Mouse (Mus musculus) 3134 (cell line): ENCODE measurements around the gene Kcmf1.
A peak's percentile ranks its signal among the peaks of the same experiment; 100 is the strongest.
"Not testable (repeated sequence)": the region's sequence is repeated elsewhere in the genome, so short reads cannot be mapped to it uniquely, and the experiment has no call there.

Source experiments
- DNase-seq: peaks from one replicate; pipeline ENCODE4 v3.0.0-alpha.2; 2011; ENCODE audit warnings: low spot score; ENCODE audit not compliant: insufficient read length; ENCODE audit errors: extremely low read depth

Kcmf1 gene

DNA sequence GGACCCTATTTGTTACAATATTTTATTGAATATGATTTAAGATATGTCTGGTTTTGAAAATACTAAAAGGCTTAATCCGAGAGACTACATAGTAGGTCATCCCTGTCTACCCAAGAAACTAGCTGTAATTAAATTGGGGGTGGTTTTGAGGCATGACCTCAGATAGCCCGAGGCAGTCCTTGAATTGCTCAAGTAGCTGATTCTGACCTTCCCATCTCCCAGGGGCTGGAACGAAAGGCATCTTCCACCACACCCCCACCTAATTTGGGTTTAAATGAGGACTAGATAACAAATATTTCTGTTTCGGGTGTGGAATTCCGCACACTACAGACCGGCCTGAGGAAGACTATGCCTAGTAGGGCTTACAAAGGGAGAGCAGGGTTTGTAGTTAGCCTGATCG is 1.2 kb upstream of the Kcmf1 start:
- no peak for DNase-seq

GRCm38 (mm10) chr6:72899201-72899780 is 488 bp downstream of the Kcmf1 start:
- DNase-seq, result no peak

- peak; percentile 68 for DNase-seq
Measured at GRCm38 (mm10) chr6:72898244-72899200, 1.3 kb downstream of the Kcmf1 start.

DNA sequence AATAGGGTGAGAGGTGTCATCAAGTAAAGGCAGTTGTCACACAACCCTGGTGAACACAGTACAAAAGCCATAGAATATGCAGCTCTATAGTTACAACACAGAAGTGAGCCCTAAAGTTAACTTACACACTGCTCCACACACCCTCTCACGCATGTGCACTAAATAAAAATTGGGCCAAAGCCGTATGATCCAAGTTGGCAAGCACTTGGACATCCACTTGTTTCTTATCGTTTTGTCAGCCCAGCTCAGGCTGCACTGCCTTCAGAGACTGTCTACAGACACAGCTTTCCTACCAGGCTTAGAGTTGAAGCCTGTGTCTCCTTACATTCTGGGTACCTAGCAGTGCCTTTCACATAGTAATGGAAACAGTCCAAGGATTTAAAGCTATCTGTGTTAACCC is 4.8 kb downstream of the Kcmf1 start:
- no peak for DNase-seq

GRCm38 (mm10) chr6:72891238-72891637 is 8.5 kb downstream of the Kcmf1 start:
- no peak for DNase-seq

DNA sequence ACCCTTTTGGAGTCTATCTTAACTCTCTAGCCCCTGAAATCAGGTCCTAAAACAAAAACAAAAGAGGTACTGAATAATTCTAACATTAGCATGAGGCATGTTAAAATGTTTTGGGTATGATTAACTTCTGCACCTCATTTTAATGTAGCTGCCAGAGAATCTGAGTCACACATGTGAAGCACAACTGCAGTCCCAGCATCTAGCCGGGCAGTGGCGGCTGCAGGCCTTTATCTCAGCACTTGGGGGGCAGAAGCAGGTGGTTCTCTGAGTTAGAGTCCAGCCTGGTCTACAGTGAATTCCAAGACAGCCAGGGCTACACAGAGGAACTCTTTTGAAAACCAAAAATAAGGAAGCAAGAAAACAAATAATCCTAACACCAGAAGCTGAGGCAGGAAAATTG is 11.1 kb downstream of the Kcmf1 start:
- peak; percentile 19 for DNase-seq

- no peak for DNase-seq
Measured at GRCm38 (mm10) chr6:72885268-72885667, 14.5 kb downstream of the Kcmf1 start.

DNA sequence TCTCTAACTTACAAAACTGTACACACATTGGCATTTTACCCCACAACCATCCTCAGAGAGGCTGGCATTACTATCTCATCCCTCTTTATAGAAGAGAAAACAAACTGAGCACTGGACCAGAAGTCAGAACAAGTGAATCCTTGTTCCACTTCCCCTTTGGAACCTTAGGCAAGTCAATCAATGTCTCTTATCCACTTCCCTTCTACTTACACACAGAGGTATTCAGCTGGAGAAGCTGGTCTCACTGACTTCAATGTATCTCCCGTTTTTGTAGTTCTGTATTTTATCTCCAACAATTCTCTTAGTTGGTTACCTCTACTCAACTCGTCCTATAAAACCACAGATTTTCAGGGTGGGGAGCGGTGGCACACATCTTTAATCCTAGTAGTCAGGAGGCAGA is 15.0 kb downstream of the Kcmf1 start:
- no peak for DNase-seq

DNA sequence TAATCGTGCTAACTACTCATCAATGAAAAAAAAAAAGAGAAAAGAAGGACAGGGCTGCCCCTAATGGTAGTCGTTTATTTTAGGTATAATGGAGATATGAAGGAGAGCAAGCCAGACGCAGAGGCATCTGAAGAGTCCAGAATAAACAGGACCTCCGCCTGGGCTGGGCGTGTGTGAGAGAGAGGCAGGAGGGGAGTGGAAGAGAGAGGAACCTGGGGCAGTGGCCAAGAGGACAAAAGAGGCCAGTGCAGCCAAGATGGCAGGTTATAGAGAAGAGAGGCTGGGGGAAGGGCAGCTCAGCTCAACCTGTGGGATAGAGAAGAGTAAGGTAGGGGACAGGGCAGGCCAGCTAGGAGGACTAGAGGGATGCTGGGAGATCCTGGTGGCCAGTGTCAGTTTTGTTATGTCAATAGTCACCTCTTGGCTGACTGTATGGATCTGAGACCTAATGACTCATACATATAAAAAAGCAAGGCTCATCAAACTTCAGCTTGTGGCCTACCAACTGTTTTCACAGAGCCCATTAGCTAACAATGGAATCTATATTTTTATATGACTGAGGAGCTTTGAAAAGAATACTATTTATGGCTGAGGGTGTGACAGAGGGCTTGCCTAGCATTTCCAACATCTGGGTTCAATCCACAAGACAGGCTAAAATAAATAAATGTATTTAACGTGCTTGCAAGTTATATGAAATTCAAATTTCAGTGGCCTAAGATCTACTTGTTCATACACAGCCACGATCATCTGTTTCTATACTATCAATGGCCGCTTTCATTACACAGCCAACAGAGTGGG is 16.9 kb downstream of the Kcmf1 start:
- DNase-seq, result peak; percentile 24

GRCm38 (mm10) chr6:72882222-72882621 is 17.6 kb downstream of the Kcmf1 start:
- DNase-seq, result no peak

DNA sequence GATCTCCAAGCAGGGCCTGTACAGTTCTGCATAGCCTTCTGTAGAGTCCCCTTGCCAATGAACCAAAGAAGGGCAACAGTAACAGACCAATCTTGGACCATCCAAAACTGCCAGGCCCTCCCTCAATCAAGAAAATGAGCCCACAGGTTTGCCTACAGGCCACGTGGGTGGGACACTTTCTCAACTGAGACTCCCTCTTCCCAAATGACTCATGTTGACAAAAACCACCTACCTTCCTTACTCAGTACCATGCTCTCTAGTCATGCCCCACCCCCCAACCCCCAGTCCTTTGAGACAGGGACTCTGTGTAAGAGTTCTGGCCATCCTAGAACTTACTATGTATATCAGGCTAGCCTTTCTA is 18.2 kb downstream of the Kcmf1 start:
- no peak for DNase-seq

DNA sequence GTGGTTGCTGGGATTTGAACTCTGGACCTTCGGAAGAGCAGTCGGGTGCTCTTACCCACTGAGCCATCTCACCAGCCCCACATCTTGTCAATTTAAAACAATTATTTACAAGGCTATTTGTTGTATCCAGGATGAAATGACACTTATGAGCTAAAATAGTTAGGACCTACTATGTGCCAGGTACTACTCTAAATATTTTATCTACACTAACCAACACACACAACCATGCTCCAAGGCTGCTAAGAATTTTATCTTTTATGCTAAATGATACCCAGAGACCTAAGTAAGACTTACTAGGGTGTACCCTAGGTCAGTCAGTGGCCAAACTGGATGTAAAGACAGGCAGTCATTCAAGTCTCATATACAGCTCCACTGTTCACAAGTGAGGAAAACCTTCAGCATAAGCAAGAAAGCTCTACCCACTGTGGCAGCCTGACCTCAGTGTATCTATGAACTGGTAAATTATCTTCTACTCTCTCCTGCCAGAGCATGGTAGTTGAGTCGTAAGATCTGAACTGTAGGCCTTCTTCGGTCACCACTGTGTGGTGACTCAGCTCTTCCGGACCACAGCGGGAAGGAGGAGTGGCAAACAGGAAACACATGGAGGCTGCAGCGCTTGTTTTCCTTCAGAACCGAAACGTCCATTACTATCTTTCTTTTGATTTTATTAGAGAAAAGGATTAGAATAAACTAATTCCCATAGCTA is 18.7 kb downstream of the Kcmf1 start:
- DNase-seq, result peak; percentile 56

DNA sequence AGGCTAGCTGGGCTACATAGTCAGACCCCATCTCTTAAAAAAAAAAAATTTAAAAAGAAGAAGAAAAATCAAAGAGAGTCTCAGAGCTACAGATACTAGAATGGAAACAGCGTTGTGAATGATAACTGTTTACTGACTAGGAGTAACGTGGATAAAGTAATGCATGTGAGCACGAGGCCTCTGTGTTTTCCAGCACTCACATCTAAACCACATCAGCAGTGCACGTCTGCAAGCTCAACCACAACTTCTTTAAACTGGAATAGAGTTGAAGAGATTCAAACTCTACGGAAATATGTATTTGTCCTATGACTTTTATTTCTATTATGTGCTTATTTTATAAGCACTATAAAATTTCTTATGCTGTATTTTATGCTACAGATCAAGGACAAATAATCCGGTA is 23.1 kb downstream of the Kcmf1 start:
- no peak for DNase-seq

DNA sequence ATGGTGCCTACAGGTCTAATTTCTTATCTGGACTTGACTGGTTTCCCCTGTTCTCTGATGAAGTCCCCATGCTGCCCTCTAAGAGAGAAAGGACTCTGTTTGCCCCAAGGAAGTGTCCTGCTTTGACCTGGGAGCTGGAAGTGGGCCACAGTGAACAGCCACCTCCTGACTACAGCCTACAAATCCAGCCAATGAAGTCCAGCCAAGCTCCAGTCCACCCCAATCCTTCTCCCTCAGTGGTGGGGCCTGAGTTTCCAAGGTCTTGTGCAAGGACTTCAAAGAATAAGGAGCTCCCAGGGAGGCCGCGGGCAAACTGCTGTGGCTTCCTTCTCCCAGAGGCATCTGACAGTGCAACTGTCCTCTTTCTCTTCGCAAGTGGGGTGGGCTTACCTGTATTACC is 26.4 kb downstream of the Kcmf1 start:
- no peak for DNase-seq

- no peak for DNase-seq
Measured at GRCm38 (mm10) chr6:72872276-72872675, 27.5 kb downstream of the Kcmf1 start.

GRCm38 (mm10) chr6:72869601-72870000 is 30.2 kb downstream of the Kcmf1 start:
- DNase-seq, result no peak

DNA sequence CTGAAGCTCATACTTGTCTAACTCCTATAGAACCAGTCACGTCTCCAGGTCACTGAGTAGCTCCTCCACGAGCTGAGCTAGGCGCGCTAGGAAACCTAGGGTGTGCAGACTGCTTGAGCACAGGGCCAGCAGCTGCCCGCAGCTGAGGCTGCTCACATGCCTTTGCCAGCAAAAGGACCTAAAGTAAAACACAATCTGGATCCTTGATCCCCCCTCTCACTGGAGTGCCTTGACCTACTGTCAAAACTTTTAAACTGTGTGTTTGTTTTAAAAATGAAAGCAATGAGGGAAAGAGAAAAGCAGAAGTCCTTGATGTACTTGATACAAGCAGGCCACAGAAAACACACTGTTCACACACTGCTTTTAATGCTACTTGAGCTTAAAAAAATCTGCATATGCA is 31.1 kb downstream of the Kcmf1 start:
- DNase-seq, result no peak

GRCm38 (mm10) chr6:72867746-72868145 is 32.0 kb downstream of the Kcmf1 start:
- no peak for DNase-seq

DNA sequence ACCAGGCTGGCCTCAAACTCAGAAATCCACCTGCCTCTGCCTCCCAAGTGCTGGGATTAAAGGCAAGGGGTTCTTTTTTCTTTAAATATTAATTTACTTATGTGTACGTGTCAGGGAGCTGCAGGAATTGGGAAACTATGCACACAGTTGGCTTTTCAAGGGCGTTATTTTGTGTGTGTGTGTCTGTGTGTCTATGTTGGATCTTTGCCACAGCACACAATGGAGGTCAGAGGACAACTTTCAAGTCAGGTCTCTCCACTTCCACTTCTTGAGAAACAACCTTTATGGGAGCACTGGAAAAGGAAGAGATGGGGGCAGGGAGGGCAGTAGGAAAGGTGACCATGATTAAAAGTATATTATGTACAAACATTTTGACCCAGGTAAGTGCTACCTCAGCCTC is 33.5 kb downstream of the Kcmf1 start:
- no peak for DNase-seq

GRCm38 (mm10) chr6:72862686-72863085 is 37.1 kb downstream of the Kcmf1 start:
- DNase-seq, result not testable (repeated sequence)

GRCm38 (mm10) chr6:72854256-72854655 is 45.5 kb downstream of the Kcmf1 start:
- DNase-seq, result no peak
